Mouse (Mus musculus) hindbrain, embryonic 13.5 days (tissue): Measurements from ENCODE around the gene Prkag2. TPM values are rescaled to one million over a fixed set of nuclear protein-coding genes. Genes with fewer than 3 reads are reported as not detected.
"Not testable (repeated sequence)": the region's sequence is repeated elsewhere in the genome, so short reads cannot be mapped to it uniquely, and the experiment has no call there.

Source experiments
- ATAC-seq: fragments of 200-750 bp; cut with Nextera tagmentation; 2 replicates; pipeline ENCODE4 v1.8.0; 2017; ENCODE audit warnings: moderate TSS enrichment; ENCODE audit not compliant: low FRiP score
- H3K27ac ChIP-seq: fragments of 300-500 bp; sonication (generic); 2 replicates; pipeline ENCODE4 v1.5.1; 2015; ENCODE audit warnings: inconsistent platforms, mild to moderate bottlenecking, moderate library complexity
- H3K27me3 ChIP-seq: fragments of 300-500 bp; sonication (generic); 2 replicates; pipeline ENCODE4 v1.6.1; 2015; ENCODE audit warnings: mild to moderate bottlenecking, inconsistent platforms
- H3K36me3 ChIP-seq: fragments of 300-500 bp; sonication (generic); 2 replicates; pipeline ENCODE4 v1.6.1; 2015; ENCODE audit warnings: mild to moderate bottlenecking, inconsistent platforms
- H3K4me1 ChIP-seq: fragments of 300-500 bp; sonication (generic); replicated peaks from 2 replicates; pipeline ENCODE4 v1.6.1; 2015; ENCODE audit warnings: inconsistent platforms
- H3K4me2 ChIP-seq: fragments of 300-500 bp; sonication (generic); 2 replicates; pipeline ENCODE4 v1.6.1; 2015; ENCODE audit warnings: inconsistent platforms, mild to moderate bottlenecking, moderate library complexity
- H3K4me3 ChIP-seq: fragments of 300-500 bp; sonication (generic); 2 replicates; pipeline ENCODE4 v1.5.1; 2015; ENCODE audit warnings: mild to moderate bottlenecking, inconsistent platforms
- H3K9ac ChIP-seq: fragments of 300-500 bp; sonication (generic); 2 replicates; pipeline ENCODE4 v1.6.1; 2015; ENCODE audit warnings: mild to moderate bottlenecking, inconsistent platforms
- H3K9me3 ChIP-seq: fragments of 300-500 bp; sonication (generic); 2 replicates; pipeline ENCODE4 v1.6.1; 2016; ENCODE audit warnings: inconsistent platforms
- WGBS: fragments of 180-500 bp; shearing (Covaris S2); methylation state at CpG from one replicate; pipeline ENCODE4 v1.1.7; 2015; 5-methylcytosine and 5-hydroxymethylcytosine counted together
- polyA plus RNA-seq: library from polyadenylated mRNA; unstranded; fragments of >200 nt; fragmentation: Nextera tagmentation; extraction: Ambion mirVana; gene quantifications from 2 replicates; pipeline ENCODE4 v1.2.1, GENCODE M21; 2015

The Prkag2 gene
- polyA plus RNA-seq, 1 experiment from 2014 or later, result 82.3 TPM

- H3K4me3 ChIP-seq, result no peak overlapping the region
- H3K9ac ChIP-seq, result no peak overlapping the region
- H3K36me3 ChIP-seq, result no peaks in the 10 kb centered on the region
- no peak for ATAC-seq
- H3K4me1 ChIP-seq, result peaks cover 13% of the 10 kb centered on the region
- WGBS, result 60% methylated on average over 7 of the region's 7 CpGs
- no peak overlapping the region for H3K4me2 ChIP-seq
- no peaks in the 10 kb centered on the region for H3K27me3 ChIP-seq
- H3K9me3 ChIP-seq, result no peaks in the 10 kb centered on the region
- H3K27ac ChIP-seq, result no peak overlapping the region
Observed at GRCm38 (mm10) chr5:25083816-25084215, 16.6 kb downstream of the Prkag2 start.

GRCm38 (mm10) chr5:25082542-25082941 is 17.9 kb downstream of the Prkag2 start:
- Histone ChIP-seq H3K4me1 (peaks cover 25% of the 10 kb centered on the region), H3K27ac (no peak overlapping the region), H3K36me3 (no peaks in the 10 kb centered on the region), H3K4me3 (no peak overlapping the region), H3K27me3 (no peaks in the 10 kb centered on the region), H3K9ac (no peak overlapping the region), H3K9me3 (no peaks in the 10 kb centered on the region), H3K4me2 (no peak overlapping the region)
- 48% methylated on average over 2 of the region's 2 CpGs for WGBS
- no peak for ATAC-seq

- ATAC-seq, result no peak
- H3K4me1 ChIP-seq, result peaks cover 24% of the 10 kb centered on the region
- no peaks in the 10 kb centered on the region for H3K27me3 ChIP-seq
- no peak overlapping the region for H3K9ac ChIP-seq
- 76% methylated on average over 16 of the region's 16 CpGs for WGBS
- no peak overlapping the region for H3K4me3 ChIP-seq
- no peak overlapping the region for H3K4me2 ChIP-seq
- H3K27ac ChIP-seq, result no peak overlapping the region
- no peaks in the 10 kb centered on the region for H3K9me3 ChIP-seq
- no peaks in the 10 kb centered on the region for H3K36me3 ChIP-seq
Observed at GRCm38 (mm10) chr5:25081545-25081944, 18.9 kb downstream of the Prkag2 start.

GRCm38 (mm10) chr5:25080994-25081393 is 19.4 kb downstream of the Prkag2 start:
- H3K27me3 ChIP-seq, result no peaks in the 10 kb centered on the region
- no peak overlapping the region for H3K9ac ChIP-seq
- no peak overlapping the region for H3K4me2 ChIP-seq
- H3K4me3 ChIP-seq, result no peak overlapping the region
- WGBS, result 75% methylated on average over 3 of the region's 3 CpGs
- ATAC-seq, result no peak
- no peaks in the 10 kb centered on the region for H3K9me3 ChIP-seq
- H3K36me3 ChIP-seq, result no peaks in the 10 kb centered on the region
- no peak overlapping the region for H3K27ac ChIP-seq
- peaks cover 19% of the 10 kb centered on the region for H3K4me1 ChIP-seq

- H3K27me3 ChIP-seq, result no peaks in the 10 kb centered on the region
- ATAC-seq, result no peak
- WGBS, result 94% methylated on average over 9 of the region's 9 CpGs
- H3K9me3 ChIP-seq, result no peaks in the 10 kb centered on the region
- no peak overlapping the region for H3K27ac ChIP-seq
- H3K4me2 ChIP-seq, result no peak overlapping the region
- H3K36me3 ChIP-seq, result no peaks in the 10 kb centered on the region
- no peak overlapping the region for H3K4me3 ChIP-seq
- peaks cover 17% of the 10 kb centered on the region for H3K4me1 ChIP-seq
- no peak overlapping the region for H3K9ac ChIP-seq
Observed at GRCm38 (mm10) chr5:25080438-25080945, 19.9 kb downstream of the Prkag2 start.

GRCm38 (mm10) chr5:25079766-25080265 is 20.6 kb downstream of the Prkag2 start:
- Histone ChIP-seq H3K9ac (no peak overlapping the region), H3K4me2 (no peak overlapping the region), H3K4me3 (no peak overlapping the region), H3K36me3 (no peaks in the 10 kb centered on the region), H3K9me3 (no peaks in the 10 kb centered on the region), H3K4me1 (peaks cover 17% of the 10 kb centered on the region), H3K27me3 (no peaks in the 10 kb centered on the region), H3K27ac (no peak overlapping the region)
- WGBS, result 94% methylated on average over 9 of the region's 9 CpGs
- no peak for ATAC-seq

GRCm38 (mm10) chr5:25077873-25078651 is 22.4 kb downstream of the Prkag2 start:
- Histone ChIP-seq H3K27me3 (no peaks in the 10 kb centered on the region), H3K9me3 (no peaks in the 10 kb centered on the region), H3K4me2 (no peak overlapping the region), H3K4me3 (no peak overlapping the region), H3K9ac (no peak overlapping the region), H3K27ac (no peak overlapping the region), H3K36me3 (no peaks in the 10 kb centered on the region), H3K4me1 (peaks cover 17% of the 10 kb centered on the region)
- no peak for ATAC-seq
- 52% methylated on average over 8 of the region's 8 CpGs for WGBS

- not testable (repeated sequence) for H3K27me3 ChIP-seq, H3K4me3 ChIP-seq, ATAC-seq, H3K9me3 ChIP-seq, H3K9ac ChIP-seq, H3K4me2 ChIP-seq, H3K27ac ChIP-seq, H3K36me3 ChIP-seq
- 96% methylated on average over 13 of the region's 13 CpGs for WGBS
- H3K4me1 ChIP-seq, result peaks cover 17% of the 10 kb centered on the region
Observed at GRCm38 (mm10) chr5:25077258-25077657, 23.2 kb downstream of the Prkag2 start.

- H3K9ac ChIP-seq, result no peak overlapping the region
- no peak overlapping the region for H3K4me2 ChIP-seq
- no peaks in the 10 kb centered on the region for H3K36me3 ChIP-seq
- no peak for ATAC-seq
- 89% methylated on average over 4 of the region's 4 CpGs for WGBS
- no peaks in the 10 kb centered on the region for H3K27me3 ChIP-seq
- no peak overlapping the region for H3K27ac ChIP-seq
- H3K4me3 ChIP-seq, result no peak overlapping the region
- H3K9me3 ChIP-seq, result no peaks in the 10 kb centered on the region
- peaks cover 17% of the 10 kb centered on the region for H3K4me1 ChIP-seq
Observed at GRCm38 (mm10) chr5:25075623-25076022, 24.8 kb downstream of the Prkag2 start.

- Histone ChIP-seq H3K4me2 (no peak overlapping the region), H3K36me3 (no peaks in the 10 kb centered on the region), H3K4me1 (peaks cover 9% of the 10 kb centered on the region; the same call in 1 of the 2 replicates), H3K9me3 (no peaks in the 10 kb centered on the region), H3K9ac (no peak overlapping the region), H3K4me3 (no peak overlapping the region), H3K27ac (no peak overlapping the region), H3K27me3 (no peaks in the 10 kb centered on the region)
- ATAC-seq, result no peak
- WGBS, result 82% methylated on average over 5 of the region's 5 CpGs
Observed at GRCm38 (mm10) chr5:25069815-25070214, 30.6 kb downstream of the Prkag2 start.

GRCm38 (mm10) chr5:25067122-25067521 is 33.3 kb downstream of the Prkag2 start:
- Histone ChIP-seq H3K36me3 (no peaks in the 10 kb centered on the region), H3K4me3 (no peak overlapping the region), H3K9ac (no peak overlapping the region), H3K4me1 (peaks cover 24% of the 10 kb centered on the region), H3K27ac (0 out of 2 replicates have a peak overlapping the region, but pooled peaks have one; percentile 12), H3K4me2 (no peak overlapping the region), H3K9me3 (no peaks in the 10 kb centered on the region), H3K27me3 (no peaks in the 10 kb centered on the region)
- WGBS, result 50% methylated on average over 6 of the region's 6 CpGs
- no peak for ATAC-seq

- ATAC-seq, result no peak
- no peaks in the 10 kb centered on the region for H3K36me3 ChIP-seq
- no peak overlapping the region for H3K4me3 ChIP-seq
- H3K4me2 ChIP-seq, result no peak overlapping the region
- no peak overlapping the region for H3K9ac ChIP-seq
- WGBS, result 54% methylated on average over 8 of the region's 8 CpGs
- H3K27me3 ChIP-seq, result peaks cover 19% of the 10 kb centered on the region
- peaks cover 39% of the 10 kb centered on the region for H3K4me1 ChIP-seq
- H3K9me3 ChIP-seq, result no peaks in the 10 kb centered on the region
- no peak overlapping the region for H3K27ac ChIP-seq
Observed at GRCm38 (mm10) chr5:25064270-25065232, 35.9 kb downstream of the Prkag2 start.
